10 mouse cellular contexts compared by ENCODE assay signal in the genomic region with DNA sequence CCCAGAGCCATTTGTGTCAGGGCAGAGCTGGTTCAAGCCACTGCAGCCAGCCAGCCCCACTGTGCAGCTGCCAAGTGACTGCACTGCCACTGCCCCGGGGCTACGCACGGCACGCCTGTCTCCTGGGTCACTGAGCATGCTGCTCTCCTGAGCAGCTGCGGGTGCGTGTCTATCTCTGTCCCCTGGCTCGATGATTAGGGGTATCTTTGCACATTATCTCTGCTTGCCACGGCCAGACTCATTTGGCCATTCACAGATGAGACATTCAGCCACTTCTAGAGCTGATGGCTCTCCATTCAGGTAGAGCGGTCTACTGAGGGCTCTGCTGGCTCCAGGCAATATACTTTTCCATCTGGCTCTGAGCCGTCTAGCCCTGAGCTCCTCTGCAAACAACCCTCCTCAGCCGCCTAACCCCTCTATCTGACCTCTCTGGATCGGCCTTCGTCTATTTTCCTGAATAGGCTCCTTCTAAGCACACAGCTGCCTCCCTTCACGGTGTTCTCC. TPM values are rescaled to one million over a fixed set of nuclear protein-coding genes. Genes with fewer than 3 reads are reported as not detected.
DNase-seq lines count a peak whose midpoint lies in the region; ATAC-seq and TF ChIP-seq lines count a peak whose summit lies in the region.
"Had no signal": no experiment of that assay in that cellular context is flagged by ENCODE, and none has a peak within 500 bp of the region (broad histone marks: within the 10 kb centered on the region; RNA-seq: fewer than 3 reads in every experiment).

No protein-coding gene starts in this region.

- H3K4me1 ChIP-seq in forebrain, embryonic 12.5 days, result peaks cover 53% of the 10 kb centered on the region
- peaks cover 32% of the 10 kb centered on the region for H3K4me1 ChIP-seq in forebrain, embryonic 15.5 days
- no peaks in the 10 kb centered on the region for H3K4me1 ChIP-seq in G1E (ENCODE audit: insufficient read depth, low read depth, low read length)

- H3K9ac ChIP-seq in forebrain, embryonic 12.5 days, result no peak overlapping the region
- no peak overlapping the region for H3K9ac ChIP-seq in forebrain, embryonic 15.5 days (replicated peaks)
- H3K9ac ChIP-seq: lung, embryonic 14.5 days had no signal

- H3K9me3 ChIP-seq in forebrain, embryonic 12.5 days, result no peaks in the 10 kb centered on the region
- H3K9me3 ChIP-seq in forebrain, embryonic 15.5 days, result no peaks in the 10 kb centered on the region
- peaks cover 95% of the 10 kb centered on the region for H3K9me3 ChIP-seq in G1E (replicated peaks)

- H3K4me3 ChIP-seq in forebrain, embryonic 12.5 days (replicated peaks), result no peak overlapping the region
- no peak overlapping the region for H3K4me3 ChIP-seq in forebrain, embryonic 15.5 days
- 0 out of 2 replicates have a peak overlapping the region, but pooled peaks have one; percentile 27 for H3K4me3 ChIP-seq in G1E (ENCODE audit: low read depth, low read length)

- H3K27ac ChIP-seq in forebrain, embryonic 12.5 days, result no peak overlapping the region; the same call in 1 of the 2 replicates
- H3K27ac ChIP-seq in forebrain, embryonic 15.5 days (replicated peaks), result no peak overlapping the region

- no peak overlapping the region for H3K4me2 ChIP-seq in forebrain, embryonic 12.5 days
- H3K4me2 ChIP-seq in forebrain, embryonic 15.5 days (replicated peaks), result no peak overlapping the region
- H3K4me2 ChIP-seq: lung, embryonic 14.5 days had no signal

- peak; percentile 7; the same call in 1 of the 2 replicates for ATAC-seq in forebrain, embryonic 12.5 days (ENCODE audit: low FRiP score)
- ATAC-seq in forebrain, embryonic 15.5 days (replicated peaks), result no peak
- ATAC-seq in G1E (ENCODE audit: extremely low read depth, insufficient number of reproducible peaks, low FRiP score, poor library complexity, severe bottlenecking), result no peak
- ATAC-seq: CD4-positive, CD25-positive, alpha-beta regulatory T cell, adult 4 months had no signal

- intact Hi-C loops in gastrocnemius, postnatal 14 days (cut with DNase I; ENCODE audit: low total_unique reads), result no loop called here

- TF ChIP-seq CTCF in G1E (IDR thresholded peaks at IDR 0.05; ENCODE audit: low read depth, low read length), result no peak

- DNase-seq in G1E (ENCODE audit: low spot score), result no peak
- DNase-seq in gastrocnemius, postnatal 14 days, result peak; percentile 44
- peak; percentile 58 for DNase-seq in mesoderm, embryonic 11.5 days (ENCODE audit: low read depth, low spot score)
- no peak for DNase-seq in testis, postnatal 14 days (ENCODE audit: low spot score)
- no peak for DNase-seq in c-Kit-positive CD71-positive TER-119-positive erythroid progenitor cells, embryonic 14.5 days (ENCODE audit: low spot score)
- no peak for DNase-seq in urinary bladder, adult 18-20 months (ENCODE audit: low spot score in 2 of 2)
- DNase-seq: lung, embryonic 14.5 days had no signal

- peaks cover 62% of the 10 kb centered on the region for H3K27me3 ChIP-seq in forebrain, embryonic 12.5 days
- peaks cover 16% of the 10 kb centered on the region; the same call in 1 of the 2 replicates for H3K27me3 ChIP-seq in forebrain, embryonic 15.5 days
- no peaks in the 10 kb centered on the region for H3K27me3 ChIP-seq in G1E (ENCODE audit: insufficient read depth, low read length)

- 24% methylated on average over 14 of the region's 14 CpGs for WGBS in forebrain, embryonic 12.5 days
- WGBS in forebrain, embryonic 15.5 days, result 21% methylated on average over 14 of the region's 14 CpGs

- H3K36me3 ChIP-seq in forebrain, embryonic 12.5 days (replicated peaks), result no peaks in the 10 kb centered on the region
- no peaks in the 10 kb centered on the region for H3K36me3 ChIP-seq in forebrain, embryonic 15.5 days
- H3K36me3 ChIP-seq in G1E (replicated peaks), result no peaks in the 10 kb centered on the region

RNA-seq across cellular contexts. Expression of a gene that starts 49.9 kb away (rescaled TPM):
- 2.2 and 3.0 TPM in 2 replicates for polyA plus RNA-seq in forebrain, embryonic 12.5 days (2016; fragmentation: Nextera tagmentation; extraction: Ambion mirVana)
- 2.2 and 2.3 TPM in 2 replicates for polyA plus RNA-seq in forebrain, embryonic 15.5 days (2015; fragmentation: Nextera tagmentation; extraction: Ambion mirVana)
- total RNA-seq in G1E (2014; fragmentation: Nextera tagmentation) (not detected in 2 replicates), G1E (2017) (0.06 and 0.22 TPM in 2 replicates)
- 0.01 TPM in 1 of 2 replicates, not detected in the other for polyA plus RNA-seq in G1E (2012)
- 1 to 10 TPM; 2.0 to 3.7 TPM for total RNA-seq in gastrocnemius, postnatal 14 days (2021)

Comparison
In these comparisons a context has a peak if more than half of its experiments do, and no peak if none do; other contexts are left out.
1. DNase-seq: peak in gastrocnemius, postnatal 14 days (single experiment) and mesoderm, embryonic 11.5 days (single experiment); none in G1E (single experiment), testis, postnatal 14 days (single experiment), c-Kit-positive CD71-positive TER-119-positive erythroid progenitor cells, embryonic 14.5 days (single experiment) and urinary bladder, adult 18-20 months (0 of 2).